Mouse (Mus musculus) retina, postnatal 1 day (tissue): Measurements from ENCODE around the gene Pitpnm3.

ENCODE experiments used
- DNase-seq: peaks from one replicate; pipeline ENCODE4 v3.0.0-alpha.2; 2012

Pitpnm3 gene

DNA sequence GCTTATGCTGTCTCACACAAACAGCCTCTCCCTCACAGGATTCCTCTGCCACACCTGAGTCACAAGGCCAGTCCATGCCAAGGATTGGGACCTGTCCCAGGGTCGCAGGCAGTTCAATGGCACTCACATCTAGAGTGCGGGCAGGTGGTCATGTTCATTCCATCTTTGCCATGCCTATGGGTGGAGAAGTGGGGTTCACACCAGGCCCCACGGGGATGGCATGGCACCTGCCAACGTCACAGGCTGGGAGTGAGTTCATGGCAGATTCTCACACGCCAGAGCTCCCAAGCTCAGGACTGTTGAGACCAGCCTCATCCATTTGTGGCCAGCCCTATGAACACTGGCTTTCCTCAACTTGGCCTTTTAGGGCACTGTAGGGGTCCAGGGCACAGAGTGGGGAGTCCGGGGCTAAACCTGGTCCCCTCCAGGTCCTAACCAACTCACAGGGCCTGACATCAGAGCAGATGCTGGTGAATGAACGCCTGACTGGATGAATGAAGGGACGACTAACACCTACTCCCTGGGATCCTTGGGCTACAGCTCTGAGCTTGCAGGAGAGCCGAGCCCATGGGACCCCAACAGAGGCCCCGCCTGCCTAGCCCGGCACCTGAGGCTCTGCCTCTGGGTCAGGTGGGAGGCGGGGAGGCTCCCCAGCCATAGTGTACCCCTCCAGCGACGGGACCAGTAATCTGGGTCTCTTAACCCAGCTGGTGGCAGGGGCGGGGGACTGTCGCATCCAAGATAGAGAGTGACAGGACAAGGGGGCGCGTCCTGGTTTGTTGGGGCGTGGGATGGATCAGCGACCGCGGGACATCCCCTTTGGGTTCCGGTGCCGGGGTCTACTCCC is 819 bp downstream of the Pitpnm3 start:
- no peak for DNase-seq

- DNase-seq: no peak
Measured at GRCm38 (mm10) chr11:72133075-72133474, 2.5 kb downstream of the Pitpnm3 start.

DNA sequence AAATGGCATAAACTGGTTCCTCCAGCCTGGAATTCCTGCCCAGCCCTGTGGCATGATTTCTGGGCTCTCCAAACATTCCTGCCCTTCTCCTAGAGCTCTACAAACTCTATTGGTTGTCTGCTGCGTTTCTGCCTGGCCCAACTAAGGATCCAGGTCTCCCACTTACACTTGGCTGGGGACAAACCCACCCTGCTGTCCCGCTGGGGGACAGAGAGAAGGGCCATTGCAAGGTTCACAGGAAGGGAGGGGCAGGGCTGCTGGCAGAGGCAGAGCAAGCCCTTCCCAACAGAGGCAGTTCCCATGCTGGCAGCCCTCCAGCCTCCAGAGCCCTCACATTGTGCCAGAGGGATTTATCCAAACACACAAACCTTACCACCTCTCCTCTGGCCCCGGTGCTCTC is 3.3 kb downstream of the Pitpnm3 start:
- no peak for DNase-seq

DNA sequence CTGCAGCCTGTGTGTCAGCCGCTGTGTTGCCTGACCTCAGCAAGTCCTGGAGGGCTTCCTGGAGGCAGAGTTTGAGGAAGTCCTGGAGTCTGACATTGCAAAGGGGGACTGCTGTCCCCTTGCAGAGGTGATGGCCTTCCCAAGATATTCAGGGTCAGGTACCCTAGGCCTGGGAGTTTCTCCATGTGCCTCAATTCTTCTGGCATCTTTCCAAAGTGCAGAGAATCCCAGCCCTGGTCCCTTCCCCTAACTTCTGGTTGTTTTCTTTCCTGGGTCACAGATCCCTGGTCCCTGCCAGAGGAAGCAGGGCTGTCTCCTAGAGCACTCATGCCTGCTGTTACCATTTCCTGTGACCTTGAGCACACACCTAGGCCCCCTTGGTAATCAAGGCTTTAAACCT is 3.9 kb downstream of the Pitpnm3 start:
- DNase-seq: no peak

GRCm38 (mm10) chr11:72130905-72131304 is 4.7 kb downstream of the Pitpnm3 start:
- DNase-seq: no peak

GRCm38 (mm10) chr11:72130472-72130871 is 5.1 kb downstream of the Pitpnm3 start:
- DNase-seq: no peak

DNA sequence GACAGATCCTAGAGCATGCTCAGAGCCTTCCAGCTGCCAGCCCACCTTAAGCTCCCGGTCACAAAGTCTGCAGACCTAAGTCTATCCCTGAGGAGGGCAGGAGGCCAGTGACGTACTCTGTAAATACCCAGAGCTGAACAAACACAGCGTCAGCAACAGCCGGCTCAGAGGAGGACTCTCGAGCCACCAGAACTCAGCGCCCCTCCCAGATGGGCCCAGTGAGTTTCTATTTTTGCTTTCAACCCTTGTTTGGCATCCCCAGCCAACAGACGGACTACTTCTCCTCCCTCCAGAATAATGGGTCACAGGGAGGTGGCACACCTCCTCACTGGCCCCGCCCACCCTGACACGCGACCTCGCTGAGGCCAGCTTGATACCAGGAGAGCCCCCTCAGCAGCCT is 5.6 kb downstream of the Pitpnm3 start:
- peak; percentile 82 for DNase-seq

GRCm38 (mm10) chr11:72129032-72129894 is 6.3 kb downstream of the Pitpnm3 start:
- no peak for DNase-seq

- DNase-seq: no peak
Measured at GRCm38 (mm10) chr11:72127450-72128189, 8.0 kb downstream of the Pitpnm3 start.

GRCm38 (mm10) chr11:72125781-72126180 is 9.8 kb downstream of the Pitpnm3 start:
- DNase-seq: no peak

GRCm38 (mm10) chr11:72123531-72123930 is 12.0 kb downstream of the Pitpnm3 start:
- no peak for DNase-seq

- no peak for DNase-seq
Measured at GRCm38 (mm10) chr11:72120354-72120753, 15.2 kb downstream of the Pitpnm3 start.

- no peak for DNase-seq
Measured at GRCm38 (mm10) chr11:72118630-72119029, 16.9 kb downstream of the Pitpnm3 start.

GRCm38 (mm10) chr11:72113296-72113695 is 22.3 kb downstream of the Pitpnm3 start:
- no peak for DNase-seq

DNA sequence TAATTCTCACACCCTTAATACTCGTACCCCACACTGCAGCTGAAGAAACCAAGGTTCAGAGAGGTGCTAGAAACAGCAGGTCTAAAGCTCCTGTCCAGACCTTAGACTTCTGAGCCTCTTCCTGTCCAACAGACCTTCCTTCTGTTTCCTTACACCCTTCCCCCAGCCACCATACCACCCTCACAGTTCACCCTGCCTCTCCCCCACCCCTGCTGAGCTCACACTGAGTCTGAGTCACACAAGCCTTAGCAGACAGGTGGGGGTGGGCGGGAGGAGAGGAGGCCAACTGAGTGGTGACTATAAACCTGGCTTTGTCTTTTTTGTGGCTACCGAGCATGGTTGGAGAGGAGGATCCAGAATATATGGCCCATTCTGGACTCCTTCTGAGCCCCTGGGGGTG is 24.9 kb downstream of the Pitpnm3 start:
- DNase-seq: no peak

DNA sequence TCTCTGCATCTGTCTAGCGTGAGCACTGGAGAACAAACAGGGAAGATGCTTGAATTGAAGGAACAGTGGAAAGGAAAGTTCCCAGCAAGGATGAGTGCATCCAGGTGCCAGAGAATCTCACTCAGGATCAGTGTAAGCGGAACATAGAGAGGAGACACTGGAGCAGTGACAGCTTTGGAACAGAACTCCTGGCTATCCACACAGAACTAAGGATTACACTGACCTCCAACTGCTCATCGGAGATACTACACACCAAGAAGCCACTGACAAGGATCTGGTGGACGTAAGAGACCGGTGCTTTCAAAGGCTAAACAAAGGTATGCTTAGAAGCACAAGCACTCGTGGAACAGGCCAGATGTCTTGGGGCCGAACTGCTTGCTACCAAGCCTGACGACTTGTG is 31.4 kb downstream of the Pitpnm3 start:
- DNase-seq: no peak

DNA sequence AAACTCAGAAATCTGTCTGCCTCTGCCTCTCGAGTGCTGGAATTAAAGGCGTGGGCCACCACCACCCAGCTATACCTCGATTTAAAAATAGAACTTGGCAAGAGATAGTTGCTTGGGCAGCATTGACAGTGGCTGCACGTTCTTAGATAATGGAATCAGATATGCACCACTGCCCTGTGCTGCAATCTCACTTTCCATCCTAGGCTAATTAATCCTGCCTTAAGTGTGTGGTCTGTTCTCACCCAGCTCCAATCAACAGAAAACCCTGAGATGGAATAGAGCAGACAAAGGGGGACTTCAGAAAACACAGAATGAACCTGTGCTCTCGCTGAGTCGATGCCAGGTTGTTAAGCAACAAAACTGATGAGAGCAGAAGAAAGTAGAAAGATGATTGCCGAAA is 32.0 kb downstream of the Pitpnm3 start:
- DNase-seq: peak; percentile 46

DNA sequence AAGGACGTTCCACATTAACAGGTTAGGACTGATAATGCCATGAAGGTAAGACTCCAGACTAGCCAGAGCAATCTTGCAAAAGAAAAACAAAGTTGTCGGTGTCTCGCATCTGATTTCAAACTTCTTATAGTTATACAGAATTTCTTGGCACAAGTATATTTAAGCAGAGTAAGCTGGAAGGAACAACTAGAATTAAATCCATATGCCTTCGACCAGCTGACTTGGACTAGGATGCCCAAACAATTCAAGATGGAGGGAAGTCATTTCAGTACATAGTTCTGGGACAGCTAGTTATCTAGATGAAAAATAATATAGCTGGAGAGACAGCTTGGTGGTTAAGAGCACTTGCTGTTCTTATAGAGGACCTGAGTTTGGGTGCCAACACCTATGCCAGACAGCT is 34.6 kb downstream of the Pitpnm3 start:
- DNase-seq: no peak

DNA sequence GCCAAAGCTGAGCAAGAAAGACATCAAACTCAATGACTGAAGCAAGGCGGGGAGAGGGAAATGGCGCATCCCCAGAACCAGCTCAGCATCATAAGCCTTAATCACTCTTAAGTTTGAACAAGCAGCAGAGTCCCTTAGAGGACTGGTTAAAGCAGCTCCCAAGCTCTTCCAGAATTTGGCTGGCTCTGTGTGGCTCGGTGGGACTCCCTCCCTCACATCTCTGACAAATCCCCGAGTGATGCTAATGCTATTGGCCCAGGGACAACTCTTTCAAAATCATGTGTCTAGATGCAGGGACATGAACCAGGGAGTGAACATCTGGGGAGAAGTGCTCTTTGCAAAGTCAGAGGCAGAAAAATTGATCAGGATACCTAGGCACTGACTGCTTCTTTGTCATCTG is 36.4 kb downstream of the Pitpnm3 start:
- no peak for DNase-seq

DNA sequence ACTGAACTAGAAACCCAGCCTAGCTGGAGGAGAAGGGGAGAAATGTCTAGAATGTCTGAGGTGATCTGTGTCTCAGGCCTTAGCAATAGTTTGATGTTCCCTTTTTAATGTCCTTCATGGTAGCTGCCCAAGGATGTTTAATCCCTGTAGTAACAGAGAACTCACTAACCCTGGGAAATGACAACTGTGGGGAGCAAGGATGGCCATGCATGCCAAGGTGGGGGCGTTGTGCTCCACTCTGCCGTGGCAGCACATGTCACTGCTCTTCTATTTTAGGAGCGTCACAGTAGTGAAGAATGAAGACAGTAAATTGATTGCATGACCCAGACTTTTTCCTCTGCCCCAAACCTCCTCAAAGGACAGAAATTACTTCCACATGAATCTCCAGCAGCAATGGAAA is 37.6 kb downstream of the Pitpnm3 start:
- DNase-seq: no peak

DNA sequence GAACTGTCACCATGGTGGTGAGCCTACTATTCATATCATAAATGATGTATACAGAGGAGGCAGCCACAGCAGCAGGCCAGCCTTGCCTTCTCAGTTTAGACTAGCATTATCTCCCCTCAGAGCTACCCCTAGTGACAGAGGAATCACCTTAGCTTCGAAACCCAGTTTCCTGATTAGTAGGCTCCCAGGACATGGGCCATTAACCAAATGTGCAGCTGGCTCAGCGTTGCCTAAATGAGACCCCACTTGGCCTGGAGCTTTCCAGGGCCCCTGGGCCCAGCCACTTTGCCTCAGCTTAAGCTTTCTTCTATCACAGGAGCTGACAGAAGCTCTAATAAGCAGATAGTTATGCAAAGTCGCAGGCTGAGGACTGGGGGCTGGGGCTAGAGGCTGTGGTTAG is 39.6 kb downstream of the Pitpnm3 start:
- DNase-seq: no peak

DNA sequence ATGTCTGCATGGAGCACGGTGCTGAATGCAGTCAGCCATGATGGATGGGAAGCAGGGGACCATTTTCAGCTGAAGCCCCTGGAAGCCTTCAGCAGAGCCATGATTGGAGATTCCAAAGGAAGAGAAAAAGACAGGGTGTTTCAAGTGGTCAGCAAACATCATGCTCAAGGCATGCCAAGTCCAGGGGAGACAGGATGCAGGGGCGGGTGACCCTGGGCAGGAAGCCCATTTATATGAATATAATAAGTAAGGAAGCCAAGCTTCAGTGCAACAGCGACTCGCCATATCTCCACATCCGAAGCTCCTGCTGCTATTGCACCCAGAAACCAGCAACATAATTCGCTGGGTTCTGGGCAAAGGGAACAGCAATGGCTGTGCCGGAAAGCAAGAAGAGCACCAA is 41.1 kb downstream of the Pitpnm3 start:
- DNase-seq: no peak

DNA sequence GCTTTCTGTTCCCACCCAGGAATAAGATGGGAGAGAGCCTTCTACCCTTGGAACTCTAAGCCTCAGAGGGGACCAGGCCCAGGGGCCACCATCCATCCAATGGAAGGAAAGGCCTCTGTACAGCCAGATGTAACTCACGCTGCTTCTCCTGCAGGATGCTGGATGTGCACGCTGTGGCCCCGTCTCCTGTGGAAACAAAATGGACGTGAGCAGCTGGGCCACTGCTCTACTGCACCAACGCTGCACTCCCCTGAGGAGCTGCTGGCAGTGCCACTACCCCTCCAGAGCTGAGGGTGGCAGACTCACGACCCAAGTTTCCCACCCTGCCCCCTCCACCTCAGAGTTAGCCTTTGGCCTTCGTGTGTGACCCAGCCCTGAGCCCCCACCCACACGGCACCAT is 43.2 kb downstream of the Pitpnm3 start:
- no peak for DNase-seq
